Mouse (Mus musculus): ENCODE data around the gene Inpp5e. TPM values are rescaled to one million over a fixed set of nuclear protein-coding genes. Genes with fewer than 3 reads are reported as not detected.

Gene Inpp5e
- total and polyA plus RNA-seq, 2 experiments, result 2.4 to 8.7 TPM

GRCm38 (mm10) chr2:26367911-26368310 is 41.1 kb downstream of the Inpp5e start:
- H3K27ac ChIP-seq (replicated peaks; ENCODE audit: insufficient read depth, low read depth, low read length), result no peak overlapping the region
- H3K27me3 ChIP-seq (ENCODE audit: control insufficient read depth, insufficient read depth, low read length), result no peaks in the 10 kb centered on the region
- no peak overlapping the region for H3K4me3 ChIP-seq (ENCODE audit: insufficient read depth, low read depth, low read length)
- TF ChIP-seq CTCF (IDR thresholded peaks at IDR 0.05; ENCODE audit: low read depth, low read length), result no peak
- no peak for TF ChIP-seq POLR2A (IDR thresholded peaks at IDR 0.05; ENCODE audit: extremely low read depth, insufficient read depth, low read length)
- no peaks in the 10 kb centered on the region for H3K79me2 ChIP-seq (ENCODE audit: control insufficient read depth, insufficient read depth, low read length)
- 98% methylated on average over 6 of the region's 6 CpGs for WGBS
- no peak for DNase-seq (ENCODE audit: extremely low read depth, low read depth, low spot score)
- no peaks in the 10 kb centered on the region for H3K4me1 ChIP-seq (ENCODE audit: control insufficient read depth, insufficient read depth, low read length)
- H3K36me3 ChIP-seq (ENCODE audit: control insufficient read depth, insufficient read depth, low read length), result peaks cover 17% of the 10 kb centered on the region
- no peak overlapping the region for H3K9ac ChIP-seq (ENCODE audit: low read depth, low read length)

- no peak for DNase-seq (ENCODE audit: extremely low read depth, low read depth, low spot score)
- 65% methylated on average over 10 of the region's 10 CpGs for WGBS
- no peaks in the 10 kb centered on the region for H3K4me1 ChIP-seq (ENCODE audit: control insufficient read depth, insufficient read depth, low read length)
These were observed 44.1 kb downstream of the Inpp5e start for GRCm38 (mm10) chr2:26364738-26365465.

DNA sequence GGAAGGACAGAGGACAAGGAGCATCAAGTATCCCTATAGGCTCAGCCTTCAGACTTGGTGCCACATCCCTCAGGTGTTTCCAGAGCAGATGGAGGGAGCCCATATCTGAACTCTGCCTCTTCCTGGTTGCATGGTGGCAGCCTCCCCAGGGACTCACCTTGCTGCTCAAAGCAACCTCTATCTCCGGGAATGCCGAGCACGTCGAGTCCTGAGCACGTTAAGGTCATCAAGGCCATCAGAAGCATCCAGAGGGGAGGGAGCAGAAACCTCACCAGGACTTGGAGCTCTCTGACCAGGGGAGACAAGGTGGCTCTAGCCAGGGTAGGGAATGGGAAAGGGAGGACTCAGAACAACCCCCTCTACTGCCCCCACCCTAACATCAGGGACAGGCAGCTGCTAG is 45.5 kb downstream of the Inpp5e start:
- no peaks in the 10 kb centered on the region for H3K79me2 ChIP-seq (ENCODE audit: control insufficient read depth, insufficient read depth, low read length)
- 75% methylated on average over 5 of the region's 5 CpGs for WGBS
- H3K36me3 ChIP-seq (ENCODE audit: control insufficient read depth, insufficient read depth, low read length), result peaks cover 5% of the 10 kb centered on the region; the same call in 1 of the 2 replicates
- no peak for DNase-seq (ENCODE audit: extremely low read depth, low read depth, low spot score)
- no peak for TF ChIP-seq CTCF (IDR thresholded peaks at IDR 0.05; ENCODE audit: low read depth, low read length)
- TF ChIP-seq POLR2A (IDR thresholded peaks at IDR 0.05; ENCODE audit: extremely low read depth, insufficient read depth, low read length), result no peak
- no peak overlapping the region for H3K27ac ChIP-seq (replicated peaks; ENCODE audit: insufficient read depth, low read depth, low read length)
- no peak overlapping the region for H3K4me3 ChIP-seq (ENCODE audit: insufficient read depth, low read depth, low read length)
- H3K4me1 ChIP-seq (ENCODE audit: control insufficient read depth, insufficient read depth, low read length), result no peaks in the 10 kb centered on the region
- no peaks in the 10 kb centered on the region for H3K27me3 ChIP-seq (ENCODE audit: control insufficient read depth, insufficient read depth, low read length)
- H3K9ac ChIP-seq (ENCODE audit: low read depth, low read length), result no peak overlapping the region

More at GRCm38 (mm10) chr2:26364738-26365465, 44.1 kb downstream of the Inpp5e start:
- no peaks in the 10 kb centered on the region for H3K79me2 ChIP-seq (ENCODE audit: control insufficient read depth, insufficient read depth, low read length)
- H3K27ac ChIP-seq (replicated peaks; ENCODE audit: insufficient read depth, low read depth, low read length), result no peak overlapping the region
- no peak overlapping the region for H3K9ac ChIP-seq (ENCODE audit: low read depth, low read length)
- no peak for TF ChIP-seq CTCF (IDR thresholded peaks at IDR 0.05; ENCODE audit: low read depth, low read length)
- no peak for TF ChIP-seq POLR2A (IDR thresholded peaks at IDR 0.05; ENCODE audit: extremely low read depth, insufficient read depth, low read length)
- H3K36me3 ChIP-seq (ENCODE audit: control insufficient read depth, insufficient read depth, low read length), result peaks cover 8% of the 10 kb centered on the region; the same call in 1 of the 2 replicates
- H3K4me3 ChIP-seq (ENCODE audit: insufficient read depth, low read depth, low read length), result no peak overlapping the region
- no peaks in the 10 kb centered on the region for H3K27me3 ChIP-seq (ENCODE audit: control insufficient read depth, insufficient read depth, low read length)

- no peaks in the 10 kb centered on the region for H3K79me2 ChIP-seq (ENCODE audit: control insufficient read depth, insufficient read depth, low read length)
- 94% methylated on average over 5 of the region's 5 CpGs for WGBS
- no peak overlapping the region for H3K27ac ChIP-seq (replicated peaks; ENCODE audit: insufficient read depth, low read depth, low read length)
- TF ChIP-seq CTCF (IDR thresholded peaks at IDR 0.05; ENCODE audit: low read depth, low read length), result no peak
- no peak for TF ChIP-seq POLR2A (IDR thresholded peaks at IDR 0.05; ENCODE audit: extremely low read depth, insufficient read depth, low read length)
- H3K36me3 ChIP-seq (ENCODE audit: control insufficient read depth, insufficient read depth, low read length), result peaks cover 3% of the 10 kb centered on the region; the same call in 1 of the 2 replicates
- no peaks in the 10 kb centered on the region for H3K4me1 ChIP-seq (ENCODE audit: control insufficient read depth, insufficient read depth, low read length)
- no peak overlapping the region for H3K9ac ChIP-seq (ENCODE audit: low read depth, low read length)
- no peak for DNase-seq (ENCODE audit: extremely low read depth, low read depth, low spot score)
- no peaks in the 10 kb centered on the region for H3K27me3 ChIP-seq (ENCODE audit: control insufficient read depth, insufficient read depth, low read length)
- H3K4me3 ChIP-seq (ENCODE audit: insufficient read depth, low read depth, low read length), result no peak overlapping the region
These were observed 46.0 kb downstream of the Inpp5e start for GRCm38 (mm10) chr2:26362991-26363390.

GRCm38 (mm10) chr2:26360772-26361171 is 48.2 kb downstream of the Inpp5e start, which contains the start of gene Card9:
Gene Card9, minus strand, starts transcription at chr2:26360918.
- Histone ChIP-seq H3K9ac (ENCODE audit: low read depth, low read length) (no peak within 1 kb of the TSS), H3K27ac (replicated peaks; ENCODE audit: insufficient read depth, low read depth, low read length) (no peak within 1 kb of the TSS), H3K36me3 (ENCODE audit: control insufficient read depth, insufficient read depth, low read length) (no peaks in the 10 kb centered on the region), H3K27me3 (ENCODE audit: control insufficient read depth, insufficient read depth, low read length) (no peaks in the 10 kb centered on the region), H3K4me1 (ENCODE audit: control insufficient read depth, insufficient read depth, low read length) (no peaks in the 10 kb centered on the region), H3K79me2 (ENCODE audit: control insufficient read depth, insufficient read depth, low read length) (no peaks in the 10 kb centered on the region), H3K4me3 (ENCODE audit: insufficient read depth, low read depth, low read length) (no peak within 1 kb of the TSS)
- TF ChIP-seq POLR2A (IDR thresholded peaks at IDR 0.05; ENCODE audit: extremely low read depth, insufficient read depth, low read length) (no peak), CTCF (IDR thresholded peaks at IDR 0.05; ENCODE audit: low read depth, low read length) (no peak)
- peak; percentile 16 for DNase-seq (ENCODE audit: extremely low read depth, low read depth, low spot score)
- 65% methylated on average over 3 of the region's 3 CpGs for WGBS

DNA sequence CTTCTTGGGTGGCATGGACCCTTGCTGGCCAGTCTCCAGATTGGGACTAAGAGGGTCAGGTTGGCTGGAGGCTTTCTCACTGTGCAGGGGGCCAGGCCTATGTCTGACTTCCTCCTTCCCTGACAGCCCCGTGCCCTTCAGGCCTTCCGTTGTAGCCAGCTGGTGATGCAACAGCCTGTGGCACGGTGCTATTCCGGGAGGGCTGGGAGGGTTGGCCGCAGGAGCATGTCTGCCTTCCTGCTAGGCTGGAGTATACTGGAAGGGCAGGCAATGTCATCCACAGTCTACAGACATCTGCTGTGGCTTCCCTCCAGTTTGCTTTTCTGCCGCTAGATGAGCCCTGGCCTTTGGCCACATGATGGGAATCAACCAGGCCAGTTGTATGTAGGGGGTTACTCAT is 49.0 kb downstream of the Inpp5e start:
- no peaks in the 10 kb centered on the region for H3K79me2 ChIP-seq (ENCODE audit: control insufficient read depth, insufficient read depth, low read length)
- H3K36me3 ChIP-seq (ENCODE audit: control insufficient read depth, insufficient read depth, low read length), result no peaks in the 10 kb centered on the region
- no peak for DNase-seq (ENCODE audit: extremely low read depth, low read depth, low spot score)
- no peak for TF ChIP-seq CTCF (IDR thresholded peaks at IDR 0.05; ENCODE audit: low read depth, low read length)
- TF ChIP-seq POLR2A (IDR thresholded peaks at IDR 0.05; ENCODE audit: extremely low read depth, insufficient read depth, low read length), result no peak
- H3K9ac ChIP-seq (ENCODE audit: low read depth, low read length), result no peak overlapping the region
- no peak overlapping the region for H3K27ac ChIP-seq (replicated peaks; ENCODE audit: insufficient read depth, low read depth, low read length)
- no peaks in the 10 kb centered on the region for H3K4me1 ChIP-seq (ENCODE audit: control insufficient read depth, insufficient read depth, low read length)
- H3K4me3 ChIP-seq (ENCODE audit: insufficient read depth, low read depth, low read length), result no peak overlapping the region
- WGBS, result 55% methylated on average over 6 of the region's 6 CpGs
- no peaks in the 10 kb centered on the region for H3K27me3 ChIP-seq (ENCODE audit: control insufficient read depth, insufficient read depth, low read length)
